Mouse (Mus musculus): ENCODE measurements at regions not wholly inside any gene's neighbourhood (a gene's known extent, or its start where the extent isn't known, plus 50 kb on each side); places are given as distances from the start of the nearest gene placed in this dataset.

GRCm38 (mm10) chr19:27140892-27141291 is 75.4 kb upstream of the Vldlr start:
- no peak for DNase-seq (ENCODE audit: low spot score in 2 of 2)

- no peak for DNase-seq (ENCODE audit: low spot score in 2 of 2)
Observed at GRCm38 (mm10) chr19:27142181-27142580, 74.1 kb upstream of the Vldlr start.

DNA sequence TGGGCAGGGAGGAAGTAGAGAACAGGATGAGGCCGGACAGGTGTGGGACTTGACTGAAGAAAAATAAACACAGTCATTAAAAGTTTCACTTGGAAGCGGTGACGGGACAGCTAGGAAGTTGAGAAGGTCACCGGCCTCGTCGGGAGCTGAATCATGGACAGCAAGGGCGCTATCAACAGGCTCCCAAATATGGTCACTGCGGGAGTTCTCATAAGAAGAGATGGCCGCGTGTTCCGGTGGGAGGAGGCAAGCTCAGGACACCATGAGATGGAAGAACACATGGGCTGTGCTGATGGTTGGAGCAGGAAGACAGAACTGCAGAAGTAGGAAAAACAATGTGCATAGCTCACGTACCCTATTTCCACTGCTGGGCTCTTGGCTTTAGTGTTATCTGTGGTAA is 68.9 kb upstream of the Vldlr start:
- no peak for DNase-seq (ENCODE audit: low spot score in 2 of 2)

DNA sequence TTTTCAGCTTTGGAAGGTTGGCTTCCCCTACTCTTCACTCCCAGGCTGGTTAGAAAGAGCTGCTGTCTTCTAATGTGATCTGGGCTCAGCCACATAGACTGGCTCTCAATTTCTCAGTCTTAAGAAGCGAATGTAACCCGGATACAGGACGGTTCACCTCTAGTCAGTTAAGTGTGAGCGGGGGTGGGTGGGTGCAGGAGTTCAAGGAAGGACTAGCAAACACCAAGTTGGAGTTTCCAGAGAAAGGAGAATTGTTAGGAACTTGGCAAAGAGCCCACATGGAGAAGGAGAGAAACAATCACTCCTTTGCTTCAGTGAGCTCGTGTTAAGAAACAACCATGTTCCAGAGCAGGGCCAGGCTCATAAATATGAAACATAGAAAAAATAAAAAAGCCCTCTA is 68.0 kb upstream of the Vldlr start:
- no peak for DNase-seq (ENCODE audit: low spot score in 2 of 2)

DNA sequence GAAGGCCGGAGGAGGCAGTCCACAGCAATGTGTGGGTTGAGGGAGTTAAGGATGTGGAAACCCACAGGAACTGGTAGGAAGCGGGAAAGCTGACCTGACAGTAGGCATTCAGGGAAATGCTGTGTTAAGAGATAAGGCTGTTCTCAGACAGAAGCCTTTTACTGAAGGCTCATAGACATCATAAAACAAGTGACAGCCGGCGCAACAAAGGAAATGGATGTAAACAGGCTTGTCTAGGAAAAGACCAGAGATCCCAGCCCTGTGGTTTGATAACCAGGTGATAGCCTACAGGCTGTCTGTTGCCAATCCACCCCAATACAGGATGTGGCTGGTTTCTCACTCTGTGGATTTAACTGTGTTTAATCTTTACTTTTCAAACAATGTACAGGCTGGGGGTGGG is 66.7 kb upstream of the Vldlr start:
- no peak for DNase-seq (ENCODE audit: low spot score in 2 of 2)

- no peak for DNase-seq (ENCODE audit: low spot score in 2 of 2)
Observed at GRCm38 (mm10) chr19:27161933-27162332, 54.4 kb upstream of the Vldlr start.

All from cerebellum, postnatal 4 days (tissue).